Mouse (Mus musculus) lung, embryonic 16.5 days (tissue): ENCODE measurements around the gene Cphx3. TPM values are rescaled to one million over a fixed set of nuclear protein-coding genes. Genes with fewer than 3 reads are reported as not detected.
"Not testable (repeated sequence)": the region's sequence is repeated elsewhere in the genome, so short reads cannot be mapped to it uniquely, and the experiment has no call there.

Experiments used
- ATAC-seq: fragments of 200-750 bp; cut with Nextera tagmentation; 2 replicates; pipeline ENCODE4 v1.8.0; 2017; ENCODE audit warnings: low read depth, mild to moderate bottlenecking, moderate library complexity
- H3K27ac ChIP-seq: fragments of 300-500 bp; sonication (generic); 2 replicates; pipeline ENCODE4 v1.5.1; 2014; ENCODE audit warnings: mild to moderate bottlenecking, control low read depth, low read length
- H3K27me3 ChIP-seq: fragments of 300-500 bp; sonication (generic); 2 replicates; pipeline ENCODE4 v1.6.1; 2014; ENCODE audit warnings: low read depth, low read length, mixed read lengths; ENCODE audit not compliant: control insufficient read depth, insufficient read depth
- H3K36me3 ChIP-seq: fragments of 300-500 bp; sonication (generic); 2 replicates; pipeline ENCODE4 v1.6.1; 2014; ENCODE audit warnings: low read length; ENCODE audit not compliant: control insufficient read depth, insufficient read depth
- H3K4me1 ChIP-seq: fragments of 300-500 bp; sonication (generic); replicated peaks from 2 replicates; pipeline ENCODE4 v1.6.1; 2014; ENCODE audit warnings: low read length, mixed read lengths; ENCODE audit not compliant: control insufficient read depth, insufficient read depth
- H3K4me2 ChIP-seq: fragments of 300-500 bp; sonication (generic); 2 replicates; pipeline ENCODE4 v1.6.1; 2014; ENCODE audit warnings: low read depth, low read length, control low read depth
- H3K4me3 ChIP-seq: fragments of 300-500 bp; sonication (generic); 2 replicates; pipeline ENCODE4 v1.5.1; 2014; ENCODE audit warnings: mild to moderate bottlenecking, low read length, control low read depth
- H3K9ac ChIP-seq: fragments of 300-500 bp; sonication (generic); 2 replicates; pipeline ENCODE4 v1.6.1; 2014; ENCODE audit warnings: low read length, control low read depth
- H3K9me3 ChIP-seq: fragments of 300-500 bp; sonication (generic); 2 replicates; pipeline ENCODE4 v1.6.1; 2016; ENCODE audit warnings: low read length; ENCODE audit not compliant: control insufficient read depth
- WGBS: fragments of 180-500 bp; shearing (Covaris S2); extraction: QIAGEN DNeasy Blood & Tissue Kit; methylation state at CpG from one replicate; pipeline ENCODE4 v1.1.7; 2014; 5-methylcytosine and 5-hydroxymethylcytosine counted together
- polyA plus RNA-seq: library from polyadenylated mRNA; unstranded; fragments of >200 nt; fragmentation: Nextera tagmentation; extraction: Ambion mirVana; gene quantifications from 2 replicates; pipeline ENCODE4 v1.2.1, GENCODE M21; 2015

Gene Cphx3
- polyA plus RNA-seq, 1 experiment from 2014 or later = not detected

DNA sequence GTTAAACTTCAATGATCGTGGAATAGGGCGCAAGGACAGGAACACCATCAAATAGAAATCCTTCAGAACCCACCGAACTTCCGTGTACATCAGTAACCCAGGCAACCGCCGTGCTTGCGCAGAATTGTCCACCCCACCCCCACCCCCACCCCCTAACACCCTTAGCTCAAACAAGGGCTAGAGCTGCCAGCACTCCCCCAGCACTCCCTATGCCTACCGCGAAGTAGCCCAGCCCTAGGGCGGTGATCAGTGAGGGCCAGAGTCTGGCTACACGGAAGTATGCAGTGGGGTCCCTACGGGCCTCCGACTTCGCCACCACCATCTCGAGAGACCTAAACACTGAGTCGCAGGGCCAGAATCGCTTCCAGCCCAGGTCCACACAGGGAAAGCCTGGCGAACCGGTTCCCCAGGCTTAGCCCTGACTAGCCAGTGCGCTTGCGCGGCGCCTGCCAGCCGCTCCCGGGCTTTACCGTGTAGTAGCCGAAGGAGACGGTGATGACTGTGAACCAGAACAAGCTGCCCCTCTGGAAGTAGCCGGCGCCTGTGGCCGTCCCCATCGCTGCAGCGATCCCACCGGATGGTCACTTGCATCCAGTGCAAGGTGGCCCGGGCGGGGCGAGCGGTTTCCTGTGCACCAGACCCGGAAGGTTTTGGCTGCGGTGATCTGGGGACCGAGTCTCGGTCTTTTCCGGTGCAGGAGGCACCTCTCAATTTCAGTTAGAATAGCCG, 124.3 kb downstream of the Cphx3 start:
- not testable (repeated sequence) for H3K9ac ChIP-seq, H3K4me3 ChIP-seq, H3K36me3 ChIP-seq, H3K4me2 ChIP-seq, H3K27me3 ChIP-seq, H3K27ac ChIP-seq, H3K4me1 ChIP-seq, H3K9me3 ChIP-seq
- no CpG with 5 or more reads among the region's 44 CpGs for WGBS
- ATAC-seq = peak; percentile 93

DNA sequence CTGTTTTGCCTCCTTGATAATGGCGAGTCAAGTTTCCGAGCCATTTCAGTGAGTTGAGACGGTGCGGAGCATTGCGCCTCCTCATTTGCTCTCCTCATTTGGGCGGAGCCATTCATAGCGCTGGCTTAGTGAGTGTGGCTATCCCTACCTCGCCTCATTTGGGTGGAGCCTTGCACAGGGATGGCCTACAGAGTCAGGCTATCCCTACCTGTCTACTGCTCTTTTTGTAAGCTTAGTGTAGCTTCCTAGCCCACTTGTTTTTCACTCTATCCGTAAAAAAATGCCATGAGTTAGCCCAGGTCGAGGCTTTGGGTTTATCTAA, 124.8 kb downstream of the Cphx3 start, which contains the start of gene Tmem254b:
Gene Tmem254b (minus strand): TSS at position 116 of the 322 bp plus-strand sequence.
- WGBS = no CpG with 5 or more reads among the region's 10 CpGs
- H3K9me3 ChIP-seq, H3K27me3 ChIP-seq, H3K4me2 ChIP-seq, H3K27ac ChIP-seq, H3K36me3 ChIP-seq, H3K4me3 ChIP-seq, H3K4me1 ChIP-seq, H3K9ac ChIP-seq: not testable (repeated sequence)
- ATAC-seq = peak; percentile 90

DNA sequence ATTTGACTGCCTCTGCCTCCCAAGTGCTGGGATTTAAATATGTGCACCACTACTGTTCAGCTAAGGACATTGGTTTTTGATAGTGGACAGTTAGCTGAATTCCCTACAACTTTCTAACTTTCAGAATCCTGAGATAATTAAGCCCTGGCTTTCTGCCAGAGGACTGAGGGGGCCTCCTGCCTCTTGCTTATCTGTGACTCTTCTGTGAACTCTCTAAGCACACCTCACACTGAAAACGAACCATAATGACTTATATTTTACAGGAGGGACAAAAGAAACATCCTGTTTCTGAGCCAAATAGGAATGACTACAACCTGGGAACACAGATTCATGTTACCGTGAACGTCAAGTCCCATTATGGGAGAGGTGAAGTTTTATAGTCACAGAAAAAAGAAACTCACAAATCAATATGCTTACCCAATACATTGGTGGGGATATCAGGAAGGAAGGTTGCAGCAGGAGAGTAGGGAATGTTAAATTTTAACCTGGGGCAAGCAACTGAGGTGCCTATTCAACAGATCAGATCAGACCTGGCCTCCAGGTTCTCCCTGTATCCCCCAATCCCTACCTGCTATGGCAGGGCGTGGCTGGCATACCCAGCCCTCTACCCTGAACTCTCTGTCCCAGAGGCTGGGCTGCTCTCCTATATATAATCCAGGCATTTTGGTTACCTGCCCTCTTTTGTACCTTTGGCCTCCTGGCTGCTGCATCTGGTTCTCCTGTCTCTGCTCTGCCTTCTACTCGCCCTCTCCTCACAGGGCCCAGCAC, 134.3 kb downstream of the Cphx3 start:
- H3K4me1 ChIP-seq, H3K27ac ChIP-seq, H3K27me3 ChIP-seq, H3K9ac ChIP-seq, H3K36me3 ChIP-seq, H3K4me2 ChIP-seq, H3K4me3 ChIP-seq, ATAC-seq, H3K9me3 ChIP-seq: not testable (repeated sequence)
- no CpG with 5 or more reads among the region's 5 CpGs for WGBS

DNA sequence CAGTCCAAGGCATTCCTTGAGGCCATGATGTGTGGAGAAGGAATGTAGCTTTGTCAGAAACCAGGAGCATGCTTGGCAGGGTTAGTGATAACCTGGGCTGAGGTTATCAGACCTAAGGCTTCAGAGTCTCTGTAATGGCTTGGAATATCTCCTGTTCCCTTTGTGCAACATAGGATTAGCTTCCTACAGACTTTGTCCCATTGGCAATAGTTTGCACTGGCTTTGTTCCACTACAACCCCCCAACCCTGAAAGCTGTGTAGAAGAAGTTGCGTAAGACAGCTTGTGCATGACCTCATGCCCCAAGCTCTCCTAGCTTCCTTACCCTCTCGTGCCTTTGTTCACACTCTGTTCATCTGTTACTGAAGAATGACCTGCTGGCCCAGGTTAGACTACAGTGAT, 155.1 kb downstream of the Cphx3 start:
- not testable (repeated sequence) for H3K9me3 ChIP-seq, H3K36me3 ChIP-seq, H3K4me1 ChIP-seq, H3K4me3 ChIP-seq, H3K9ac ChIP-seq, H3K27ac ChIP-seq, ATAC-seq, H3K27me3 ChIP-seq, H3K4me2 ChIP-seq
- WGBS = no CpG with 5 or more reads among the region's 2 CpGs

DNA sequence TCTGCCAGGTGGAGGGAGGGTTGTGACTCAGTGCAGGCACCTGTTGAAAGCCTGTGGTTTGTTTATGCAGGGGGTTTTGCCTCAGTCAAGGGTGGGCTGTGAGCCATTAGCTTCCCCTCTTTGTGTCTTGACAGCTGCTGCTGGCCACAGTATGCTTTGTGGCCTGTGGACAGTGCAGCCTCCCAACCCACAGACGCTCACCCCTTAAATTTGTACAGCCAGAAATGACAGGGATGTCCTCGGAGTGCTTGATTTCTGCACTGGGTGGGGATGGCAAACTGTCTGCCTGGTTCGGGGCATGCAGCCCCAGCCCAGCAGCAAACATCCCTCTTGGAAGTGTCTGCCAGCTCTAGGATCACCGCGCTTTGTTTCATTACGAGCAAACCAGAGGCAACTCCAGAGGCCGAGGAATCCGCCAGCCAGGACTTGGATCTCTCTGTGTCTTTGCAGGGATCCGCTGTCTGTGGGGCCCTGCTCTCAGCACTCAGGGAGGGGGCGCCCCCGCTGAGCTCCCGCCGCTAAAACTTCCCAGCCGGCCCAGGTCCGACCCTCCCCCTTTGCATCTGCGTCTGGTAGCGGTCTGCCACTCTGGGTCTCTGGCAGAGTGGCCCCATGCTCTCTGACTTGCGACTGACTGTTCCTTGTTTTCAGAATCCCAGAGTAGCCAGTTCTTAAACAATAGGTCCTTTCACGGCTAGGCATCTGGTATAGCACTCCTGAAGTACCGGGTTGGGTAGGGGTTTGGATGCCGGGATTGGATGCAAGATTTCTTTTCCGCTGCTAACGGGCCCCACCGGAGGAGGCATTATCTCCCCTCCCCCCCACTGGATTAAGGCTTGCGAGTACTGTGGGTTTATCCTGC, 175.9 kb downstream of the Cphx3 start, which contains the start of gene Duxbl3:
Gene Duxbl3 (plus strand): TSS at position 207 of the 862 bp plus-strand sequence.
- no CpG with 5 or more reads among the region's 25 CpGs for WGBS
- H3K9ac ChIP-seq, H3K27ac ChIP-seq, H3K4me2 ChIP-seq, H3K9me3 ChIP-seq, H3K4me3 ChIP-seq, H3K27me3 ChIP-seq, H3K4me1 ChIP-seq, H3K36me3 ChIP-seq: not testable (repeated sequence)
- peak; percentile 91 for ATAC-seq

DNA sequence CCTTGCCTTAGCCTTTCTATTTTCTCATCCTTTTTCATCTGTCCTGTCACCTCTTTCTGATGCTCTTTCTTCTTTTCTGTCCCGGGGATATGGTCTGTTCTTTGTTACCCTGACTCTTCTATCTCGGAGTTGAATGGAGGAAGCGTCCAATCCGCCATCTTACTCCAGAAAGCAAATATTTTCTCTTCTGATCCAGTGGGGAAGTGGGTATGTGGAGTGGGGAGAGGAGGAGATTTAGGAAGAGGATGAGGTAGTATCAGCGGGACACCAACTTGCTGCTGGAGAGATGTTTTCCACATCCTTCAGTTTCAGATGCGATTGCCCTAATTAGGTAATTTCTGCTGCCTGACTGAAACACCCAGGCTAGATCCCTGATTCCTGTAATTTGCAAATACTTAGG, 176.6 kb downstream of the Cphx3 start:
- H3K4me3 ChIP-seq, ATAC-seq, H3K4me2 ChIP-seq, H3K9me3 ChIP-seq, H3K4me1 ChIP-seq, H3K27ac ChIP-seq, H3K9ac ChIP-seq, H3K36me3 ChIP-seq, H3K27me3 ChIP-seq: not testable (repeated sequence)
- no CpG with 5 or more reads among the region's 6 CpGs for WGBS

Other genes with a start within 250 kb of the Cphx3 start
- 32.0 and 34.2 TPM in 2 replicates for gene Anxa11, start 240.1 kb upstream of the Cphx3 start, polyA plus RNA-seq
- gene Plac9a, start 179.2 kb upstream of the Cphx3 start, polyA plus RNA-seq = 5.3 and 10.5 TPM in 2 replicates
- gene Tmem254a, start 154.6 kb upstream of the Cphx3 start, polyA plus RNA-seq = 4.2 and 5.2 TPM in 2 replicates
- gene Cphx1, start 144.0 kb upstream of the Cphx3 start, polyA plus RNA-seq = 0.09 TPM in 1 of 2 replicates, not detected in the other
- gene Duxbl1, start 103.7 kb upstream of the Cphx3 start, polyA plus RNA-seq = 1.0 TPM in 2 replicates
- gene Gm9780, start 39.6 kb upstream of the Cphx3 start, polyA plus RNA-seq = 101 and 114 TPM in 2 replicates
- 48.8 and 50.5 TPM in 2 replicates for gene Tmem254c, start 14.9 kb upstream of the Cphx3 start, polyA plus RNA-seq
- not detected in 2 replicates for gene Cphx2, start 781 bp upstream of the Cphx3 start, polyA plus RNA-seq
- 1.3 TPM in 1 of 2 replicates, not detected in the other for gene Duxbl2, start 36.1 kb downstream of the Cphx3 start, polyA plus RNA-seq
- 88.7 and 100 TPM in 2 replicates for gene Plac9b, start 100.2 kb downstream of the Cphx3 start, polyA plus RNA-seq
- 33.1 and 46.1 TPM in 2 replicates for gene Tmem254b, start 124.7 kb downstream of the Cphx3 start, polyA plus RNA-seq
- 0.59 and 1.7 TPM in 2 replicates for gene Duxbl3, start 175.7 kb downstream of the Cphx3 start, polyA plus RNA-seq